Mouse (Mus musculus) liver, embryonic 14.5 days (tissue): ENCODE results near the gene Hpcal1. TPM values are rescaled to one million over a fixed set of nuclear protein-coding genes. Genes with fewer than 3 reads are reported as not detected.
"Not testable (repeated sequence)": the region's sequence is repeated elsewhere in the genome, so short reads cannot be mapped to it uniquely, and the experiment has no call there.

Experiments
- ATAC-seq: fragments of 200-750 bp; cut with Nextera tagmentation; 2 replicates; pipeline ENCODE4 v1.8.0; 2017; ENCODE audit warnings: moderate number of reproducible peaks, mild to moderate bottlenecking, moderate library complexity; ENCODE audit not compliant: insufficient read depth
- DNase-seq, 3 experiments: peaks; one replicate each; pipeline ENCODE4 v3.0.0-alpha.2; 2012 to 2013; ENCODE audit warnings: low read depth in 3 of 3, low spot score in 3 of 3
- H3K27ac ChIP-seq: fragments of 300-500 bp; sonication (generic); 2 replicates; pipeline ENCODE4 v1.5.1; 2014; ENCODE audit warnings: moderate library complexity, mild to moderate bottlenecking, control low read depth, inconsistent platforms
- H3K27me3 ChIP-seq: fragments of 300-500 bp; sonication (generic); 2 replicates; pipeline ENCODE4 v1.6.1; 2014; ENCODE audit warnings: mild to moderate bottlenecking, low read length, moderate library complexity; ENCODE audit not compliant: control insufficient read depth, insufficient read depth
- H3K36me3 ChIP-seq: fragments of 300-500 bp; sonication (generic); replicated peaks from 2 replicates; pipeline ENCODE4 v1.6.1; 2014; ENCODE audit warnings: low read depth; ENCODE audit not compliant: control insufficient read depth, insufficient read depth
- H3K4me1 ChIP-seq, 2 experiments: fragments of 200-500 bp in 1 of 2; fragments of 300-500 bp in 1 of 2; sonication (generic) in 1 of 2; replicated peaks; 2 replicates each; pipeline ENCODE4 v1.6.1; 2012 to 2014; ENCODE audit warnings: antibody characterized with exemption in 1 of 2, inconsistent platforms in 1 of 2, low read length in 1 of 2; ENCODE audit not compliant: control insufficient read depth in 2 of 2, insufficient read depth in 2 of 2
- H3K4me2 ChIP-seq: fragments of 300-500 bp; sonication (generic); 2 replicates; pipeline ENCODE4 v1.6.1; 2014; ENCODE audit warnings: low read depth, mild to moderate bottlenecking, control low read depth, moderate library complexity
- H3K4me3 ChIP-seq, 2 experiments: fragments of 200-500 bp in 1 of 2; fragments of 300-500 bp in 1 of 2; sonication (generic) in 1 of 2; 2 replicates each; pipeline ENCODE4 v1.5.1; 2012 to 2014; ENCODE audit warnings: low read depth in 2 of 2, low read length in 2 of 2, mild to moderate bottlenecking in 2 of 2, control low read depth in 1 of 2, inconsistent platforms in 1 of 2, moderate library complexity in 1 of 2; ENCODE audit not compliant: insufficient read depth in 1 of 2
- H3K9ac ChIP-seq: fragments of 300-500 bp; sonication (generic); replicated peaks from 2 replicates; pipeline ENCODE4 v1.6.1; 2014; ENCODE audit warnings: mild to moderate bottlenecking, control low read depth, moderate library complexity
- H3K9me3 ChIP-seq: fragments of 300-500 bp; sonication (generic); 2 replicates; pipeline ENCODE4 v1.6.1; 2016; ENCODE audit warnings: low read length, mixed read lengths; ENCODE audit not compliant: control insufficient read depth
- CTCF ChIP-seq: IDR thresholded peaks from 2 replicates; pipeline ENCODE4 v1.5.1; 2016; ENCODE audit warnings: antibody characterized with exemption, low read depth, control low read depth
- EP300 ChIP-seq: IDR thresholded peaks from 2 replicates; pipeline ENCODE4 v1.6.1; 2016; ENCODE audit warnings: antibody characterized with exemption, low read depth
- WGBS: fragments of 180-500 bp; shearing (Covaris S2); extraction: QIAGEN DNeasy Blood & Tissue Kit; methylation state at CpG from one replicate; pipeline ENCODE4 v1.1.7; 2014; ENCODE audit not compliant: insufficient replicate concordance; 5-methylcytosine and 5-hydroxymethylcytosine counted together
- polyA plus RNA-seq, 2 experiments: library from polyadenylated mRNA; depleted of rRNA in 1 of 2; stranded (reverse) in 1 of 2; unstranded in 1 of 2; fragments of >200 nt; fragmentation: Nextera tagmentation in 1 of 2; extraction: Ambion mirVana in 1 of 2; gene quantifications; 2 replicates each; pipeline versions ENCODE4 v1.2.1 to v1.2.3; 2012 to 2014

Gene Hpcal1
- polyA plus RNA-seq, 2 experiments, result 13.6 to 16.6 TPM

- H3K4me1 ChIP-seq, result no peaks in the 10 kb centered on the region
- no peak overlapping the region for H3K9ac ChIP-seq
- H3K27me3 ChIP-seq, result no peaks in the 10 kb centered on the region
- no peaks in the 10 kb centered on the region for H3K9me3 ChIP-seq
- DNase-seq (no peak), ATAC-seq (no peak)
- H3K4me2 ChIP-seq, result no peak overlapping the region
- H3K27ac ChIP-seq, result no peak overlapping the region
- no peak for TF ChIP-seq CTCF
- no peak for TF ChIP-seq EP300
- H3K4me3 ChIP-seq, result no peak overlapping the region
- H3K36me3 ChIP-seq, result no peaks in the 10 kb centered on the region
- 67% methylated on average over 6 of the region's 6 CpGs for WGBS
Measured at GRCm38 (mm10) chr12:17791111-17791510, 100.5 kb downstream of the Hpcal1 start.

DNA sequence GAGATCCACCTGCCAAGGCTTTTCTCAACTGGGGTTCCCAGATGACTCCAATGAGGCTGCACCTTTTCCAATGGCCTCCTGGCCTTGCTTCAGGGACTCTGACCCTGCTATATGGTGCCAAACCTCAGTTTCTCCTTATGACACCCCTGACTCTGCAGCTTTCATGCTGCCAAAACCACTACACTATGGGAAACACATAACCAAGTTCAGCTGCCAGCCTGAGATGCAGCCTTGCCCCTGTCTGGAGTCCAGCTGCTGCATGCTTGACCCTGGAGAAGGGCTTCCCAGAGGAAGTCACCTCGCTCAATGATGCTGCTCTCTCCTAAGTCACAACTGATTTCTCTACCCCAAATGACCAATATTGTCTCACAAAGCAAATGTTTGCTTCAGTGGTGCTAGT lies 102.1 kb downstream of the Hpcal1 start:
- Histone ChIP-seq H3K27me3 (no peaks in the 10 kb centered on the region), H3K36me3 (no peaks in the 10 kb centered on the region), H3K4me2 (no peak overlapping the region), H3K9me3 (no peaks in the 10 kb centered on the region), H3K4me3 (no peak overlapping the region), H3K9ac (no peak overlapping the region), H3K4me1 (no peaks in the 10 kb centered on the region), H3K27ac (no peak overlapping the region)
- TF ChIP-seq EP300 (no peak), CTCF (no peak)
- DNase-seq, result no peak
- 52% methylated on average over 1 of the region's 1 CpGs for WGBS
- ATAC-seq, result no peak

DNA sequence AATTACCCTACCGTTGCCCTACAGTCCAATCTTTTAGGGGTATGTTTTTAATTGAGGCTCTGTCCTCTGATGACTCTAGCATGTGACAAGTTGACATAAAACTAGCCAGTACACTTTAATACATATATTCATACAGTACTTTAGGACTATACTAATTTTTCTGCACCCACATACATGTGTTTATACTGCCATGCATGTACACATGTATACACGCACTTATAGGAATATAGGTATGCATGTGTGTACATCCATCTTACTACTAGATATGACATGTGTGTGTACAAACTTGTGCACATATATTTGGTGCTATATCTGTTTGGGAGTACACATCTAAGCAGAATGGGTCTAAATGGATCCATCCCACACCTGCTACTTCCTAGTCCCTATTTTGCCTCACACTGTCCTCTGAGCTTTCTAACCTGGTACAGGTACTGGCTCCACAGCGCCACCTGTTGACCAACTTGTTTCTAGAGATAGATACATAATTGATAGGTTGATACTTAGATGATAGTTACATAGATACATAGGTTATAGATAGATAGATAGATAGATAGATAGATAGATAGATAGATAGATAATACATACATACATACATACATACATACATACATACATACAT lies 105.1 kb downstream of the Hpcal1 start:
- Histone ChIP-seq H3K4me2 (no peak overlapping the region), H3K27ac (no peak overlapping the region), H3K4me1 (no peaks in the 10 kb centered on the region), H3K27me3 (no peaks in the 10 kb centered on the region), H3K9me3 (no peaks in the 10 kb centered on the region), H3K36me3 (no peaks in the 10 kb centered on the region), H3K9ac (no peak overlapping the region), H3K4me3 (no peak overlapping the region)
- DNase-seq, result peak in 1 of 3 experiments; percentile 17
- WGBS, result 56% methylated on average over 3 of the region's 3 CpGs
- ATAC-seq, result no peak
- TF ChIP-seq CTCF, result peak; percentile 71
- TF ChIP-seq EP300, result no peak

GRCm38 (mm10) chr12:17798261-17798660 lies 107.6 kb downstream of the Hpcal1 start:
- DNase-seq, H3K36me3 ChIP-seq, H3K27me3 ChIP-seq, H3K9me3 ChIP-seq, H3K27ac ChIP-seq, ATAC-seq, H3K4me1 ChIP-seq, H3K4me2 ChIP-seq, H3K4me3 ChIP-seq, H3K9ac ChIP-seq: not testable (repeated sequence)
- WGBS, result 72% methylated on average over 11 of the region's 11 CpGs

GRCm38 (mm10) chr12:17808542-17808941 lies 117.9 kb downstream of the Hpcal1 start:
- WGBS, result 17% methylated on average over 2 of the region's 2 CpGs
- H3K4me1 ChIP-seq, result no peaks in the 10 kb centered on the region

GRCm38 (mm10) chr12:17835279-17835678 lies 144.6 kb downstream of the Hpcal1 start:
- DNase-seq, result not testable (repeated sequence)
- 76% methylated on average over 1 of the region's 1 CpGs for WGBS

More at GRCm38 (mm10) chr12:17808542-17808941, 117.9 kb downstream of the Hpcal1 start:
- ATAC-seq (no peak), DNase-seq (peak; percentile 5 to 27 (median 12))
- no peak overlapping the region for H3K9ac ChIP-seq
- H3K36me3 ChIP-seq, result no peaks in the 10 kb centered on the region
- no peaks in the 10 kb centered on the region for H3K27me3 ChIP-seq
- no peak for TF ChIP-seq EP300
- TF ChIP-seq CTCF, result peak; percentile 67
- no peak overlapping the region for H3K4me3 ChIP-seq
- no peak overlapping the region for H3K4me2 ChIP-seq
- H3K27ac ChIP-seq, result no peak overlapping the region
- no peaks in the 10 kb centered on the region for H3K9me3 ChIP-seq

More at GRCm38 (mm10) chr12:17835279-17835678, 144.6 kb downstream of the Hpcal1 start:
- not testable (repeated sequence) for H3K36me3 ChIP-seq, ATAC-seq, H3K27ac ChIP-seq, H3K4me1 ChIP-seq, H3K9me3 ChIP-seq, H3K4me2 ChIP-seq, H3K4me3 ChIP-seq, H3K9ac ChIP-seq, H3K27me3 ChIP-seq
